In the genomic region with DNA sequence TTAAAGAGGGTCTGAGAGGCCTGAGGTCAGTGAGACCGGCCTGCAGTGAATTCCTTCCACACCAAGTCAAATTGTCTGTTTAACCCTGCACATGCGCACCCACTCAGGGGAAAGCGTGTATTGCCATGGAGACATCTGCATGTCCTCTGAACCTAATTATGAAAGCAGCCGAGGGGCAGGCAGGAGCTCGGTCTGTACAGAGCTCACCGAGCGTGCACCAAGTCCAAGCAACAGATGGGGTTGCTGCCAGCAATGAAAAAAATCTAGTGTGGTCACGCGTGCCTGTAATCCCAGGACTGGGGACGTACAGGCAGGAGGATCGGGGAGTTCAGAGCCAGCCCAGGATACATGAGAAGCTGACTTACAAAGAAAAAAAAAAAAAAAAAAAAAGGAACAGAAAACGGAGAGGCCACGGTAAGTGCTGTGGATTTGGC, we compare ENCODE assay signal across 9 mouse cellular contexts. TPM values are rescaled to one million over a fixed set of nuclear protein-coding genes. Genes with fewer than 3 reads are reported as not detected.
DNase-seq lines count a peak whose midpoint lies in the region; ATAC-seq and TF ChIP-seq lines count a peak whose summit lies in the region.
"Had no signal": no experiment of that assay in that cellular context is flagged by ENCODE, and none has a peak within 500 bp of the region (broad histone marks: within the 10 kb centered on the region; RNA-seq: fewer than 3 reads in every experiment).

No protein-coding gene starts in this region.

- H3K4me3 ChIP-seq in forebrain, embryonic 16.5 days (replicated peaks; ENCODE audit: low read length) = peak overlapping the region; percentile 25
- H3K4me3 ChIP-seq in intestine, postnatal 0 days (ENCODE audit: low read depth, low read length) = peak overlapping the region; percentile 16; the same call in 1 of the 2 replicates
- H3K4me3 ChIP-seq in limb, embryonic 13.5 days = peak overlapping the region; percentile 36
- H3K4me3 ChIP-seq in neural tube, embryonic 14.5 days (ENCODE audit: low read depth, low read length) = peak overlapping the region; percentile 18

- peak overlapping the region; percentile 39 for H3K27ac ChIP-seq in forebrain, embryonic 16.5 days (ENCODE audit: low read length)
- H3K27ac ChIP-seq in intestine, postnatal 0 days (ENCODE audit: low read depth, low read length) = no peak overlapping the region
- peak overlapping the region; percentile 22; the same call in 1 of the 2 replicates for H3K27ac ChIP-seq in limb, embryonic 13.5 days
- peak overlapping the region; percentile 66 for H3K27ac ChIP-seq in neural tube, embryonic 14.5 days (ENCODE audit: low read depth, low read length)
- H3K27ac ChIP-seq: macrophage had no signal

- H3K4me2 ChIP-seq in forebrain, embryonic 16.5 days (ENCODE audit: low read length) = peak overlapping the region; percentile 64
- H3K4me2 ChIP-seq in intestine, postnatal 0 days (replicated peaks; ENCODE audit: low read depth) = peak overlapping the region; percentile 52
- peak overlapping the region; percentile 61 for H3K4me2 ChIP-seq in limb, embryonic 13.5 days (replicated peaks)
- peak overlapping the region; percentile 46 for H3K4me2 ChIP-seq in neural tube, embryonic 14.5 days (ENCODE audit: low read depth, low read length)

- H3K9ac ChIP-seq in forebrain, embryonic 16.5 days (replicated peaks; ENCODE audit: low read depth, low read length) = peak overlapping the region; percentile 47
- no peak overlapping the region for H3K9ac ChIP-seq in intestine, postnatal 0 days (ENCODE audit: low read depth, low read length)
- peak overlapping the region; percentile 48 for H3K9ac ChIP-seq in limb, embryonic 13.5 days
- no peak overlapping the region; the same call in 1 of the 2 replicates for H3K9ac ChIP-seq in neural tube, embryonic 14.5 days (replicated peaks; ENCODE audit: low read depth, low read length)

- peak; percentile 62 for ATAC-seq in forebrain, embryonic 16.5 days
- ATAC-seq in intestine, postnatal 0 days = peak; percentile 14; the same call in 1 of the 2 replicates
- peak; percentile 75 for ATAC-seq in limb, embryonic 13.5 days (ENCODE audit: low FRiP score, low read depth)
- ATAC-seq in neural tube, embryonic 14.5 days (ENCODE audit: low read depth) = peak; percentile 79
- no peak for ATAC-seq in megakaryocyte-erythroid progenitor cell, adult 5-6 weeks (replicated peaks; ENCODE audit: low FRiP score, low TSS enrichment, poor library complexity, severe bottlenecking)

- 0 out of 2 replicates have a peak, but pooled peaks cover 2% of the 10 kb centered on the region for H3K36me3 ChIP-seq in forebrain, embryonic 16.5 days (ENCODE audit: control insufficient read depth, insufficient read depth)
- H3K36me3 ChIP-seq in intestine, postnatal 0 days (ENCODE audit: control insufficient read depth, insufficient read depth) = peaks cover 6% of the 10 kb centered on the region
- no peaks in the 10 kb centered on the region for H3K36me3 ChIP-seq in limb, embryonic 13.5 days
- H3K36me3 ChIP-seq in neural tube, embryonic 14.5 days (ENCODE audit: control insufficient read depth, insufficient read depth, low read length) = peaks cover 6% of the 10 kb centered on the region; the same call in 1 of the 2 replicates

- H3K27me3 ChIP-seq in forebrain, embryonic 16.5 days (replicated peaks; ENCODE audit: control insufficient read depth, insufficient read depth, low read length) = no peaks in the 10 kb centered on the region
- H3K27me3 ChIP-seq in intestine, postnatal 0 days (replicated peaks; ENCODE audit: control insufficient read depth, insufficient read depth, low read length) = no peaks in the 10 kb centered on the region
- no peaks in the 10 kb centered on the region for H3K27me3 ChIP-seq in limb, embryonic 13.5 days
- H3K27me3 ChIP-seq in neural tube, embryonic 14.5 days (ENCODE audit: control insufficient read depth, insufficient read depth, low read length) = no peaks in the 10 kb centered on the region

- peaks cover 12% of the 10 kb centered on the region for H3K4me1 ChIP-seq in forebrain, embryonic 16.5 days (replicated peaks; ENCODE audit: control insufficient read depth, insufficient read depth, low read length)
- H3K4me1 ChIP-seq in intestine, postnatal 0 days (replicated peaks; ENCODE audit: control insufficient read depth, insufficient read depth, low read length) = no peaks in the 10 kb centered on the region
- H3K4me1 ChIP-seq in limb, embryonic 13.5 days = peaks cover 11% of the 10 kb centered on the region; the same call in 1 of the 2 replicates
- peaks cover 8% of the 10 kb centered on the region; the same call in 1 of the 2 replicates for H3K4me1 ChIP-seq in neural tube, embryonic 14.5 days (ENCODE audit: control insufficient read depth, insufficient read depth, low read length)

- 7% methylated on average over 13 of the region's 13 CpGs for WGBS in forebrain, embryonic 16.5 days
- 36% methylated on average over 13 of the region's 13 CpGs for WGBS in intestine, postnatal 0 days
- WGBS in limb, embryonic 13.5 days = 14% methylated on average over 13 of the region's 13 CpGs
- 7% methylated on average over 13 of the region's 13 CpGs for WGBS in neural tube, embryonic 14.5 days

- H3K9me3 ChIP-seq in forebrain, embryonic 16.5 days (ENCODE audit: control insufficient read depth, low read length) = no peaks in the 10 kb centered on the region
- no peaks in the 10 kb centered on the region for H3K9me3 ChIP-seq in intestine, postnatal 0 days (ENCODE audit: control insufficient read depth)
- H3K9me3 ChIP-seq in limb, embryonic 13.5 days = no peaks in the 10 kb centered on the region
- no peaks in the 10 kb centered on the region for H3K9me3 ChIP-seq in neural tube, embryonic 14.5 days (ENCODE audit: control insufficient read depth, low read length)

- peak; percentile 25 for DNase-seq in adrenal gland, adult 2 months
- DNase-seq in adrenal gland, postnatal 4 days (ENCODE audit: low spot score in 2 of 2) = no peak
- DNase-seq in MN1 (ENCODE audit: low spot score) = peak; percentile 82

- no peak for TF ChIP-seq CTCF in intestine, postnatal 0 days (IDR thresholded peaks at IDR 0.05; ENCODE audit: low read depth)

RNA-seq across cellular contexts. Expression of a gene that starts 32.7 kb away (rescaled TPM):
- total RNA-seq in adrenal gland, adult 2 months (2021) = 10 to 100 TPM; 24.3 to 42.2 TPM
- 6.2 and 6.6 TPM in 2 replicates for polyA plus RNA-seq in adrenal gland, adult 2 months (2012; rRNA removed)
- total RNA-seq in adrenal gland, postnatal 4 days (2021) = 10 to 100 TPM; 15.5 to 19.8 TPM
- polyA plus RNA-seq in forebrain, embryonic 16.5 days (2015; fragmentation: Nextera tagmentation; extraction: Ambion mirVana) = 3.8 and 4.3 TPM in 2 replicates
- 4.6 and 4.9 TPM in 2 replicates for polyA plus RNA-seq in intestine, postnatal 0 days (2015; fragmentation: Nextera tagmentation; extraction: Ambion mirVana)
- 2.6 and 3.0 TPM in 2 replicates for polyA plus RNA-seq in limb, embryonic 13.5 days (2015; fragmentation: Nextera tagmentation; extraction: Ambion mirVana)
- polyA plus RNA-seq in neural tube, embryonic 14.5 days (2014; fragmentation: Nextera tagmentation; extraction: Ambion mirVana) = 4.3 and 4.8 TPM in 2 replicates
- 6.2 and 11.7 TPM in 2 replicates for total RNA-seq in megakaryocyte-erythroid progenitor cell, adult 5-6 weeks (2014; fragmentation: Nextera tagmentation)
- 10.4 and 12.9 TPM in 2 replicates for total RNA-seq in megakaryocyte-erythroid progenitor cell, adult 5-6 weeks (2017)

RNA-seq across cellular contexts. Expression of a gene that starts 35.7 kb away (rescaled TPM):
- total RNA-seq in adrenal gland, adult 2 months (2021) = 1 to 10 TPM; 5.2 to 8.6 TPM
- 9.6 and 9.9 TPM in 2 replicates for polyA plus RNA-seq in adrenal gland, adult 2 months (2012; rRNA removed)
- total RNA-seq in adrenal gland, postnatal 4 days (2021) = 10 to 100 TPM; 13.6 to 16.4 TPM
- polyA plus RNA-seq in forebrain, embryonic 16.5 days (2015; fragmentation: Nextera tagmentation; extraction: Ambion mirVana) = 44.4 and 48.9 TPM in 2 replicates
- polyA plus RNA-seq in intestine, postnatal 0 days (2015; fragmentation: Nextera tagmentation; extraction: Ambion mirVana) = 6.5 and 7.3 TPM in 2 replicates
- 7.3 and 8.2 TPM in 2 replicates for polyA plus RNA-seq in limb, embryonic 13.5 days (2015; fragmentation: Nextera tagmentation; extraction: Ambion mirVana)
- polyA plus RNA-seq in neural tube, embryonic 14.5 days (2014; fragmentation: Nextera tagmentation; extraction: Ambion mirVana) = 35.9 and 37.3 TPM in 2 replicates
- 6.5 and 6.9 TPM in 2 replicates for total RNA-seq in megakaryocyte-erythroid progenitor cell, adult 5-6 weeks (2014; fragmentation: Nextera tagmentation)
- 4.5 and 7.0 TPM in 2 replicates for total RNA-seq in megakaryocyte-erythroid progenitor cell, adult 5-6 weeks (2017)

RNA-seq across cellular contexts. Expression of a gene that starts 57.5 kb away (rescaled TPM):
- total RNA-seq in adrenal gland, adult 2 months (2021) = 10 to 100 TPM; 41.5 to 42.2 TPM
- polyA plus RNA-seq in adrenal gland, adult 2 months (2012; rRNA removed) = 24.5 and 31.9 TPM in 2 replicates
- total RNA-seq in adrenal gland, postnatal 4 days (2021) = 10 to 100 TPM; 53.4 to 53.8 TPM
- polyA plus RNA-seq in forebrain, embryonic 16.5 days (2015; fragmentation: Nextera tagmentation; extraction: Ambion mirVana) = 39.4 and 50.8 TPM in 2 replicates
- polyA plus RNA-seq in intestine, postnatal 0 days (2015; fragmentation: Nextera tagmentation; extraction: Ambion mirVana) = 14.8 and 15.3 TPM in 2 replicates
- polyA plus RNA-seq in limb, embryonic 13.5 days (2015; fragmentation: Nextera tagmentation; extraction: Ambion mirVana) = 20.4 and 22.3 TPM in 2 replicates
- polyA plus RNA-seq in neural tube, embryonic 14.5 days (2014; fragmentation: Nextera tagmentation; extraction: Ambion mirVana) = 16.7 and 17.5 TPM in 2 replicates
- total RNA-seq in megakaryocyte-erythroid progenitor cell, adult 5-6 weeks (2014; fragmentation: Nextera tagmentation) = 17.2 and 22.1 TPM in 2 replicates
- 34.9 and 49.3 TPM in 2 replicates for total RNA-seq in megakaryocyte-erythroid progenitor cell, adult 5-6 weeks (2017)

Comparison
In these comparisons a context has a peak if more than half of its experiments do, and no peak if none do; other contexts are left out.
1. DNase-seq: peak in adrenal gland, adult 2 months (single experiment) and MN1 (single experiment); none in adrenal gland, postnatal 4 days (0 of 2).
2. H3K9ac ChIP-seq: peak in forebrain, embryonic 16.5 days (single experiment) and limb, embryonic 13.5 days (single experiment); none in intestine, postnatal 0 days (single experiment) and neural tube, embryonic 14.5 days (single experiment).
3. Peak in every context shown above with its lines, with median percentiles within 50 percentile points of each other: H3K4me2 ChIP-seq and H3K4me3 ChIP-seq.